Mouse (Mus musculus) cerebellum, postnatal 14 days (tissue): ENCODE data around the gene Olig1.

Experiments
- DNase-seq, 2 experiments: peaks; one replicate each; pipeline ENCODE4 v3.0.0; 2021; ENCODE audit warnings: mixed read lengths in 2 of 2

The Olig1 gene

GRCm38 (mm10) chr16:91314114-91314775, 44.7 kb downstream of the Olig1 start:
- DNase-seq = peak; percentile 85 to 88

DNA sequence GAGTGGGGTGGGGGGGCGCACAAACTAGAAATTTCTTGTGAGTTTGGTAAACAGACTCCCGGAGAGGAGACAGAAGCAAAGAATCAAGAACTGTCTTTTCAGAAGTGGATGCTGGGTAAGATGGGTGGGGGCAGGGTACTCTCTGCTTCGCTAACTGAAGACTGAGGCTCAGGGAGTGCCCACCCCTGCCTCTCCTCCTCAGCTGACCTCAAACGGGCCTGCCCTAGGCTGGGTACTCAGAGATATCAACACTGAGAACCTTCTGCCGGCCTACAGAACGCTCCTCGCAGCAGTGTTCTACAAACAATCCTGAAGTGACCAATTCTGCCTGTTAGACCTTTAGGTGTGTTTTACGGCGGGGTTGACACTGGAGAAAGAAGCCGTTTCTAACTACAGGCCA, 50.6 kb downstream of the Olig1 start:
- no peak for DNase-seq

- peak; percentile 31 to 38 for DNase-seq
Measured at GRCm38 (mm10) chr16:91320608-91321007, 51.0 kb downstream of the Olig1 start.
